Comparison of ENCODE assay signal across 8 mouse cellular contexts in the genomic region with DNA sequence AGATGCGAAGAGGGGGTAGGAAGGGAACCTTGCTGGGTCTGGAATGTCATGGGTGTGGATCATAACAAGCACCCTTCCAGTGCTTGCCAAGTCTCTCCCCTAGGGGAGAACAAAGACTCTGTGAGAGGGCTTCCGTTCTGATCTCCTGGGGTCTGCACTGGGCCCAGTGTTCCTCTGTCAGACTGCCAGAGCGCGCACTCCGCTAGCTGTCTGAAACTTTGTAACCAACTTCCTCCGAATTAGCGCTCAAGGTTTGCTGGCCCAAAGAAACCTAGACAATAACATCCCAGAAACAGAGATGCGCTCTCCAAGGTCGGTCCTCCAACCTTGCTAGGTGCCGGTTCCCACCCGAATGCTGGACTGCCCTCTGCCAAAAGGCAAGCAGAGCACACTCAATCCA.
DNase-seq lines count a peak whose midpoint lies in the region; ATAC-seq lines count a peak whose summit lies in the region.
"Had no signal": no experiment of that assay in that cellular context is flagged by ENCODE, and none has a peak within 500 bp of the region (broad histone marks: within the 10 kb centered on the region; RNA-seq: fewer than 3 reads in every experiment).

No protein-coding gene starts in this region.

- peak overlapping the region; percentile 28 for H3K4me2 ChIP-seq in embryonic facial prominence, embryonic 15.5 days (replicated peaks)

- no peaks in the 10 kb centered on the region for H3K36me3 ChIP-seq in embryonic facial prominence, embryonic 15.5 days
- no peaks in the 10 kb centered on the region for H3K36me3 ChIP-seq in hindbrain, embryonic 10.5 days

- DNase-seq in embryo, embryonic 10 days (ENCODE audit: low spot score): peak; percentile 43
- DNase-seq in hindbrain, embryonic 10.5 days (ENCODE audit: low spot score): peak; percentile 25
- DNase-seq in mesoderm, embryonic 11.5 days (ENCODE audit: low read depth, low spot score): peak; percentile 35
- no peak for DNase-seq in spleen, postnatal 4 days (ENCODE audit: low spot score in 2 of 2)
- no peak for DNase-seq in left cerebral cortex, adult 8-10 months (ENCODE audit: low spot score in 2 of 2)
- no peak for DNase-seq in frontal cortex, postnatal 25 days (ENCODE audit: low spot score in 2 of 2)

- 14% methylated on average over 11 of the region's 11 CpGs for WGBS in embryonic facial prominence, embryonic 15.5 days
- WGBS in hindbrain, embryonic 10.5 days: 2% methylated on average over 11 of the region's 11 CpGs

- no peak for ATAC-seq in embryonic facial prominence, embryonic 15.5 days (ENCODE audit: insufficient number of reproducible peaks, low FRiP score, low TSS enrichment, low read depth)

- peaks cover 24% of the 10 kb centered on the region for H3K4me1 ChIP-seq in embryonic facial prominence, embryonic 15.5 days
- H3K4me1 ChIP-seq in hindbrain, embryonic 10.5 days (replicated peaks): peaks cover 43% of the 10 kb centered on the region

- H3K4me3 ChIP-seq in embryonic facial prominence, embryonic 15.5 days (replicated peaks): 0 out of 2 replicates have a peak overlapping the region, but pooled peaks have one; percentile 8
- peak overlapping the region; percentile 35 for H3K4me3 ChIP-seq in hindbrain, embryonic 10.5 days

- no peak overlapping the region for H3K27ac ChIP-seq in embryonic facial prominence, embryonic 15.5 days (replicated peaks)
- peak overlapping the region; percentile 66 for H3K27ac ChIP-seq in hindbrain, embryonic 10.5 days
- H3K27ac ChIP-seq: macrophage had no signal

- peaks cover 4% of the 10 kb centered on the region; the same call in 1 of the 2 replicates for H3K27me3 ChIP-seq in embryonic facial prominence, embryonic 15.5 days
- peaks cover 30% of the 10 kb centered on the region for H3K27me3 ChIP-seq in hindbrain, embryonic 10.5 days (ENCODE audit: insufficient read depth, poor library complexity, severe bottlenecking)

- no peak overlapping the region for H3K9ac ChIP-seq in embryonic facial prominence, embryonic 15.5 days

- H3K9me3 ChIP-seq in embryonic facial prominence, embryonic 15.5 days (replicated peaks): no peaks in the 10 kb centered on the region
- no peaks in the 10 kb centered on the region for H3K9me3 ChIP-seq in hindbrain, embryonic 10.5 days

Comparison
In these comparisons a context has a peak if more than half of its experiments do, and no peak if none do; other contexts are left out.
1. DNase-seq: peak in embryo, embryonic 10 days (single experiment), hindbrain, embryonic 10.5 days (single experiment) and mesoderm, embryonic 11.5 days (single experiment); none in spleen, postnatal 4 days (0 of 2), left cerebral cortex, adult 8-10 months (0 of 2) and frontal cortex, postnatal 25 days (0 of 2).